Mouse (Mus musculus) testis, adult 2 months (tissue): ENCODE measurements around the gene Mogat1.

Experiments used
- CTCF ChIP-seq: fragments of 200-500 bp; IDR thresholded peaks from 2 replicates; pipeline ENCODE4 v1.5.1; 2012; ENCODE audit warnings: low read depth, mild to moderate bottlenecking, inconsistent platforms, low read length, moderate library complexity; ENCODE audit not compliant: control insufficient read depth, insufficient read depth, insufficient replicate concordance
- POLR2A ChIP-seq: fragments of 200-500 bp; IDR thresholded peaks from 2 replicates; pipeline ENCODE4 v1.6.1; 2012; ENCODE audit warnings: low read depth, mild to moderate bottlenecking, inconsistent platforms, low read length, moderate library complexity; ENCODE audit not compliant: control insufficient read depth

DNA sequence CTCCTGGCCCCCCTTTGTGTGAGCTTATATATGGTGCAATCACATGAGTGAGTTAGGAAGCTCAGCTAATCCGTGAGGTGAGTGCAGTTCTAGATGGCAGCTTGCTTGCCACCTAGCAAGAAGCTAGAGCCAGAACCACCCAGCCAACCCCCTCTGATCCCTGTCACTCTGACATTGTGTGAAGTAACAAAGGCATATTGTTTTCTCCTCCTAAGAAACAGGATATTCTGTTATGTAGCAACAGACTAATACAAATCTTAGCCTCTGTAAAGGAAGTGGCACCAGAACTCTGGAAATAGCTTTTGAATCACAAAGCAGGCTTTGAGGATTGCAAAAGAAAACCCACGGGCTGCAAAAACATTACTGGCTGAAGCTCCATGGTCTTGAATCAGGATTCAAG lies 26.4 kb upstream of the Mogat1 start:
- TF ChIP-seq CTCF (no peak), POLR2A (no peak)
